Mouse (Mus musculus): ENCODE measurements around the gene Lamb2. TPM values are rescaled to one million over a fixed set of nuclear protein-coding genes. Genes with fewer than 3 reads are reported as not detected.

Lamb2 gene
- polyA plus RNA-seq, 1 experiment from 2014 or later, result 17.5 TPM

- Histone ChIP-seq H3K27me3 (replicated peaks) (no peaks in the 10 kb centered on the region), H3K27ac (replicated peaks) (peak overlapping the region; percentile 87), H3K4me3 (replicated peaks) (peak overlapping the region; percentile 74), H3K9ac (replicated peaks) (peak overlapping the region; percentile 90), H3K4me1 (peaks cover 50% of the 10 kb centered on the region), H3K9me3 (replicated peaks) (no peaks in the 10 kb centered on the region), H3K36me3 (peaks cover 18% of the 10 kb centered on the region), H3K4me2 (peak overlapping the region; percentile 83)
- ATAC-seq (ENCODE audit: low FRiP score), result no peak
- WGBS, result 50% methylated on average over 6 of the region's 6 CpGs
Measured at GRCm38 (mm10) chr9:108451519-108452160, 27.9 kb upstream of the Lamb2 start.

DNA sequence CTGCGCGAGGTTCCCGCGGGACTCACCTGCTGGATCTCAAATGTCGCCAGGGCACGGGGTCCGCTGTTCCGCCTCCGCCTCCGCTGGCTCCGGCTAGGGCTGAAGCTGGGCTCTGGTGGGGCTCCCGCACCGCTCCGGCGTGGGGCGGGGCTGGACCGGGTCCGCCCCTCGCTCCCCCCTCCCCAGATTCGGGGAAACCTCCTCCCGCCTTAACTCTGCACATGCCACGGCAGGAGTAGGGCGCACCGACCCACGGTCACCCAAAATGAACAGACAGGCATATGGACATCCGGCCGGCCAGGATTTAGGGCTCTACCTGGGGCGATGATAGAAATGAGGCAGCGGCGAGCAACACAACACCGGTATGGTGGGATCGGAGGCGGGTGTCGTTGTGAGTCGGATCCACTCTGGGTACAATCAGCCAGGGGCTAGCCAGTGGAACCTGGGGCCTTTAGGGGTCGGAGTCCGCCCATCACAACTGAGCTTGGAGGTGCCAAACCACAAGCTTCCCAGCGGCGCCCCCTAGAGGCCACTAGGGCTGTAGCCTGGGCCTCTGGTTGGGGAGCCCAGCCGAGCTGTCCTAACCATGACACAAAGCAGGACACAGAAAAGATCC is 27.1 kb upstream of the Lamb2 start:
- Histone ChIP-seq H3K36me3 (peaks cover 17% of the 10 kb centered on the region), H3K4me1 (peaks cover 50% of the 10 kb centered on the region), H3K9me3 (replicated peaks) (no peaks in the 10 kb centered on the region), H3K27me3 (replicated peaks) (no peaks in the 10 kb centered on the region), H3K4me2 (peak overlapping the region; percentile 83), H3K27ac (replicated peaks) (peak overlapping the region; percentile 87), H3K4me3 (replicated peaks) (peak overlapping the region; percentile 74), H3K9ac (replicated peaks) (peak overlapping the region; percentile 90)
- peak; percentile 91 for ATAC-seq (ENCODE audit: low FRiP score)
- WGBS, result under 1% methylated on average over 40 of the region's 40 CpGs

DNA sequence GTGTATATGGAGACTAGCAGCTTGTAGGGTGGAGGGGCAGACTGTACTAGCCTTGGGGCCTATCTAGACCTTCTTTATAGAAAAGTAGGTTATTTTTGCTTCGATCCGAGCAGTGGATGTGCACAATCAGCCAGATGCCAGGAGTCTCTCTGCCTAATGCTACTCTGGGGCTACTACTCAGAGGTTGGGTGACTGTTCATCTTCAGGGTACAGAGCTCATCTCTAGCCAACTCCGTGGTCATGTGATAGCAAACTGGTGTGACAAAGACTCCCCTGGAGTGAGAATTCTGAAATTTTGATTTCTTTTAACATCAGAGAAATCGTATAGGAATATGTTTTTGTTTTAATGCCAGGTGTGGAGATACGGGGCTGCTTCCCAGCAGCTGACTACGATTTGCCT is 26.6 kb upstream of the Lamb2 start:
- Histone ChIP-seq H3K4me2 (peak overlapping the region; percentile 83), H3K36me3 (peaks cover 12% of the 10 kb centered on the region), H3K4me1 (peaks cover 50% of the 10 kb centered on the region), H3K27me3 (replicated peaks) (no peaks in the 10 kb centered on the region), H3K9ac (replicated peaks) (peak overlapping the region; percentile 90), H3K4me3 (replicated peaks) (peak overlapping the region; percentile 74), H3K27ac (replicated peaks) (peak overlapping the region; percentile 87), H3K9me3 (replicated peaks) (no peaks in the 10 kb centered on the region)
- ATAC-seq (ENCODE audit: low FRiP score), result peak; percentile 28
- WGBS, result 40% methylated on average over 6 of the region's 6 CpGs

- Histone ChIP-seq H3K9me3 (replicated peaks) (no peaks in the 10 kb centered on the region), H3K9ac (replicated peaks) (peak overlapping the region; percentile 90), H3K4me3 (replicated peaks) (peak overlapping the region; percentile 74), H3K4me2 (peak overlapping the region; percentile 83), H3K36me3 (peaks cover 7% of the 10 kb centered on the region; the same call in 1 of the 2 replicates), H3K4me1 (peaks cover 50% of the 10 kb centered on the region), H3K27me3 (replicated peaks) (no peaks in the 10 kb centered on the region), H3K27ac (replicated peaks) (peak overlapping the region; percentile 87)
- ATAC-seq (ENCODE audit: low FRiP score), result no peak
- 83% methylated on average over 4 of the region's 4 CpGs for WGBS
Measured at GRCm38 (mm10) chr9:108453458-108453857, 26.1 kb upstream of the Lamb2 start.

- H3K4me2 ChIP-seq, result no peak overlapping the region
- no peaks in the 10 kb centered on the region for H3K27me3 ChIP-seq (replicated peaks)
- no peak overlapping the region; the same call in 1 of the 2 replicates for H3K27ac ChIP-seq (replicated peaks)
- no peak overlapping the region for H3K4me3 ChIP-seq (replicated peaks)
- H3K9me3 ChIP-seq (replicated peaks), result no peaks in the 10 kb centered on the region
- no peaks in the 10 kb centered on the region for H3K36me3 ChIP-seq
- H3K9ac ChIP-seq (replicated peaks), result no peak overlapping the region
- H3K4me1 ChIP-seq, result peaks cover 44% of the 10 kb centered on the region
- WGBS, result 89% methylated on average over 6 of the region's 6 CpGs
- ATAC-seq (ENCODE audit: low FRiP score), result no peak
Measured at GRCm38 (mm10) chr9:108454429-108454828, 25.1 kb upstream of the Lamb2 start.

GRCm38 (mm10) chr9:108455747-108456571 is 23.6 kb upstream of the Lamb2 start:
- WGBS, result 79% methylated on average over 12 of the region's 12 CpGs
- H3K27me3 ChIP-seq (replicated peaks), result no peaks in the 10 kb centered on the region
- no peak overlapping the region for H3K4me2 ChIP-seq
- no peak overlapping the region for H3K27ac ChIP-seq (replicated peaks)
- no peaks in the 10 kb centered on the region for H3K36me3 ChIP-seq
- no peak overlapping the region for H3K9ac ChIP-seq (replicated peaks)
- no peak overlapping the region for H3K4me3 ChIP-seq (replicated peaks)
- peaks cover 34% of the 10 kb centered on the region for H3K4me1 ChIP-seq
- no peak for ATAC-seq (ENCODE audit: low FRiP score)
- no peaks in the 10 kb centered on the region for H3K9me3 ChIP-seq (replicated peaks)

DNA sequence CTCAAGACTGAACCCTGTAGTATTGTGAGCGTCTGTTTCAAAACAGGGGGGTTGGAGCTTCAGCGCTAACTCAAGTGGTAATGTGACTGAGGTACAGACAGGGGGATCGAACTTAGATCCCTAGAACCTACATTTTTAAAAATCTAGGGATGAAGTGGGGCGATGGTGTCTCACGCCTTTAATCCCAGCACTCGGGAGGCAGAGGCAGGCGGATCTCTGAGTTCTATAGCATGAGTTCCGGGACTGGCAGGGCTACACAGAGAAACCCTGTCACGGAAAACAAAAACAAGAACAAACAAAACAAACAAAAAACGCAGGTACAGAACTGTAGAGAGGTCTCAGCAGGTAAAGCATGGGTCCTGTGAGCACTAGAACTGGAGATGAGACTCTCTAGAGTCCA is 22.6 kb upstream of the Lamb2 start:
- Histone ChIP-seq H3K4me1 (peaks cover 34% of the 10 kb centered on the region), H3K27me3 (replicated peaks) (no peaks in the 10 kb centered on the region), H3K4me2 (no peak overlapping the region), H3K4me3 (replicated peaks) (no peak overlapping the region), H3K27ac (replicated peaks) (no peak overlapping the region), H3K9ac (replicated peaks) (no peak overlapping the region), H3K36me3 (no peaks in the 10 kb centered on the region), H3K9me3 (replicated peaks) (no peaks in the 10 kb centered on the region)
- ATAC-seq (ENCODE audit: low FRiP score), result no peak
- 87% methylated on average over 10 of the region's 10 CpGs for WGBS

DNA sequence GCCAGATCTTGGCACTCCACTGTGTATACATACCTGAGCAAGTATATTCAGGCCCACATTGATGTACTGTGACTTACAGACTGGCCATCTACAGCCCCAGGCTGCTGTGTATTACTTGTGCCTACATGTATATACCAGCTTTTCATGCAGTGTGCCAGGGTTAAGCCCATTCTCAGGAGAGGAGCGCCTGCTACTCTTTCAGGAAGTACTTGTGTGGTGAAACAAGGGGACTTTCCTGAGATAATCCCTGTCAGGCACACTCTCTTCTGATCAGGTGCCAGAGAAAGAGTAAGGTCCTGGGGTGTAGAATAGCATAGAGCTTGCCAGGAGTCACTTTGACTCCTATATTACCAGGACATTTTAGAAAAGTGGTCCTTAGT is 19.6 kb upstream of the Lamb2 start:
- Histone ChIP-seq H3K27ac (replicated peaks) (peak overlapping the region; percentile 89), H3K27me3 (replicated peaks) (no peaks in the 10 kb centered on the region), H3K4me3 (replicated peaks) (peak overlapping the region; percentile 87), H3K4me2 (peak overlapping the region; percentile 91), H3K9me3 (replicated peaks) (no peaks in the 10 kb centered on the region), H3K4me1 (peaks cover 21% of the 10 kb centered on the region), H3K36me3 (peaks cover 23% of the 10 kb centered on the region), H3K9ac (replicated peaks) (no peak overlapping the region)
- no peak for ATAC-seq (ENCODE audit: low FRiP score)
- WGBS, result 93% methylated on average over 1 of the region's 1 CpGs

DNA sequence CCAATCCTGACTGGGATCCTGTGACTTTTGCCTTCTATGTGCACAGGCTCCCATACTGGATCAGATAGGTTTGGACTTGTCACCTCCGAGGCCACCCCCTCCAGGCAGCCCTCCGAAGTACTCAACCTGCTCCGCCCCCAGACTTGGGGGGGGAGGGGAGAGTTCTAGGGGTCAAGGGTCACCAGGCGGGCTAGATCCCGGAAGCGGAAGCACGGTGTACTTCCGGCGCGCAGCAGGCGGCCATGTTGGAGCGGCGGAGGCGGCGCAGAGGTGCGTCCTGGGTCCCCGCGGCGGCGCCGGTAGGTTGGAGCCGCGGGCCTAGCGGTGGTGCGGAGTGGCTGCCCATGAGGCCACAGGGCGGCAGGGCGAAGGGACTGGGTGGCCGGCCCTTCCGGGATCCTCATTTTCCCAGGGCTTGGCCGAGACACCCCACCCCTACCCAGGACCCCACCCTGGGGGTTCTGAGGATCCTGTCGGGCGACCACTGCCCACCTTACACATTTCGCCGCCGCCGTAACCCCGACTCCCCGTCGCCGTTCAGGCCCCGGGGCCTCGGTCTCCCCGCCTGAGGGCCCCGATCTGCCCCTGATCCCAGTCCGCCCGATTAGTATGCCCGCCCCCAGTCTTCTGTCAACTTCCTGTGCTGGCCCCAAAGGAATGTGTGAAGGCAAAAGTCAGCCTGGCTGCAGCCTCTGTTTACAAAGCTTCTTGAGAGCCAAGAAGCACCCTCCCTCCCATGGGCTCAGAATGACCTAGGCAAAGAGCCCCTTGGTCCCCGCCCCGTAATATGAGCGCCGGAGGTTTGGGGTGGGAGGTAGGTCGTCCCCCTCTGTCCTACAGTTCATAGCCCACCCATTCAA is 19.0 kb upstream of the Lamb2 start, which contains the start of gene Ccdc71:
Ccdc71 (plus strand) TSS at position 209 of the 860 bp plus-strand sequence.
- peak within 1 kb of the TSS; percentile 89 for H3K27ac ChIP-seq (replicated peaks)
- under 1% methylated on average over 44 of the region's 52 CpGs for WGBS
- H3K27me3 ChIP-seq (replicated peaks), result no peaks in the 10 kb centered on the region
- peak within 1 kb of the TSS; percentile 91 for H3K4me2 ChIP-seq
- peak within 1 kb of the TSS; percentile 88 for H3K9ac ChIP-seq (replicated peaks)
- H3K9me3 ChIP-seq (replicated peaks), result no peaks in the 10 kb centered on the region
- H3K36me3 ChIP-seq, result peaks cover 29% of the 10 kb centered on the region
- H3K4me3 ChIP-seq (replicated peaks), result peak within 1 kb of the TSS; percentile 87
- ATAC-seq (ENCODE audit: low FRiP score), result peak; percentile 78
- peaks cover 21% of the 10 kb centered on the region for H3K4me1 ChIP-seq

DNA sequence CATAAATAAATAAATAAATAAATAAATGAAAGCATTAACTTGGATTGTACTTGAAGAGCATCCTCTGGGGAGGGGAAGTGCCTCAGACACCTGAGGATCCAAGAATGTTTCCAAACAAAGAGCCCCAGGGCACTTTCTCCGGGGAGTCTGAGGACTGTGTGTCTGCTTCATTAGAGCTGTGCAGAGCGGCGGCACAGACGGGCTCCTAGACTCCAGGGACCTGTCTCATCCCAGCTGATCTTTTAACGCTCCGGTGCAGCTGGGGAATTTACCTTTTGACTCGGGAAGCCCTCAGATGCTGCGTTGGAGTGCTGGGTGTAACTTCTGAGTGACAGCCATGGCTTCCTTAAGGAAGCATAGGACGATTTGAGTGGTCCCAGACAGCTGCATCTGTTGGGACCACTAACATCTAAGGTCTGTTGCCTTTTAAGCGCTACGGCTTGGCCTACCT is 18.3 kb upstream of the Lamb2 start, which contains the start of gene Klhdc8b:
Klhdc8b (minus strand) TSS at position 401 of the 451 bp plus-strand sequence.
- peak within 1 kb of the TSS; percentile 87 for H3K4me3 ChIP-seq (replicated peaks)
- H3K4me2 ChIP-seq, result peak within 1 kb of the TSS; percentile 91
- no peaks in the 10 kb centered on the region for H3K27me3 ChIP-seq (replicated peaks)
- peak within 1 kb of the TSS; percentile 89 for H3K27ac ChIP-seq (replicated peaks)
- peaks cover 35% of the 10 kb centered on the region for H3K36me3 ChIP-seq
- ATAC-seq (ENCODE audit: low FRiP score), result no peak
- H3K9ac ChIP-seq (replicated peaks), result peak within 1 kb of the TSS; percentile 88
- 32% methylated on average over 11 of the region's 11 CpGs for WGBS
- H3K4me1 ChIP-seq, result peaks cover 21% of the 10 kb centered on the region
- H3K9me3 ChIP-seq (replicated peaks), result no peaks in the 10 kb centered on the region

DNA sequence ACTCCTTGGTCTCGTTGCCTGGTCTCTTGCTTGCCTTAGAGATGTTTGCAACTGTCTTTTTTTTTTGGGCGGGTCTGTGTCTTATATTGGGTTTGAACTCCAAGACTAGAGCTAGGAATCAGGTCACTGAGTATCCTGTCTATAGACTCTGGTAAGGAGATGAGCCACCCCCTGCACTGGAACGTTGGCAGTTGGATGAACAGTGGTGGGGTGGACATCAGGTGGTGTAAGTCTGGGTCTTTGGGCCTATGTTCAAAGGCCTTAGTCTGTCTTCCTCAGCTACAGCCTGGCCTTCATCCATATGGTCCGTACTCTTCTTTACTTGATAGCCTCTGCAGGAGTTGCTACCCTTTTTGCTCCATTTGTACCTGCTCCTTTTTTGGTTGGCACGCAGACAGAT is 17.9 kb upstream of the Lamb2 start:
- no peak for ATAC-seq (ENCODE audit: low FRiP score)
- Histone ChIP-seq H3K27ac (replicated peaks) (0 out of 2 replicates have a peak overlapping the region, but pooled peaks have one; percentile 28), H3K27me3 (replicated peaks) (no peaks in the 10 kb centered on the region), H3K4me1 (peaks cover 21% of the 10 kb centered on the region), H3K4me3 (replicated peaks) (peak overlapping the region; percentile 87), H3K9me3 (replicated peaks) (no peaks in the 10 kb centered on the region), H3K36me3 (peaks cover 39% of the 10 kb centered on the region), H3K4me2 (peak overlapping the region; percentile 91), H3K9ac (replicated peaks) (peak overlapping the region; percentile 88; the same call in 1 of the 2 replicates)
- WGBS, result 92% methylated on average over 5 of the region's 5 CpGs
